Mouse (Mus musculus): ENCODE data around the gene Hint1.

Hint1 gene

GRCm38 (mm10) chr11:54861471-54862420 lies 4.4 kb upstream of the Hint1 start:
- no peak for DNase-seq

- DNase-seq = peak; percentile 48 to 54
Measured at GRCm38 (mm10) chr11:54862621-54863520, 3.3 kb upstream of the Hint1 start.

- DNase-seq = no peak
Measured at GRCm38 (mm10) chr11:54865330-54866085, 675 bp upstream of the Hint1 start.

- peak in 1 of 2 experiments; percentile 22 for DNase-seq
Measured at GRCm38 (mm10) chr11:54867049-54867385, 834 bp downstream of the Hint1 start.

- no peak for DNase-seq
Measured at GRCm38 (mm10) chr11:54867903-54868434, 1.8 kb downstream of the Hint1 start.

GRCm38 (mm10) chr11:54868445-54868844 lies 2.3 kb downstream of the Hint1 start:
- DNase-seq = no peak

- DNase-seq = no peak
Measured at GRCm38 (mm10) chr11:54869318-54869717, 3.1 kb downstream of the Hint1 start.

- DNase-seq = no peak
Measured at GRCm38 (mm10) chr11:54871831-54872537, 5.8 kb downstream of the Hint1 start.

- DNase-seq = no peak
Measured at GRCm38 (mm10) chr11:54876031-54876430, 9.8 kb downstream of the Hint1 start.

- DNase-seq = no peak
Measured at GRCm38 (mm10) chr11:54878893-54879292, 12.7 kb downstream of the Hint1 start.

- peak in 1 of 2 experiments; percentile 71 for DNase-seq
Measured at GRCm38 (mm10) chr11:54879434-54879833, 13.3 kb downstream of the Hint1 start.

- DNase-seq = no peak
Measured at GRCm38 (mm10) chr11:54879922-54880321, 13.7 kb downstream of the Hint1 start.

GRCm38 (mm10) chr11:54881051-54881474 lies 14.9 kb downstream of the Hint1 start:
- DNase-seq = peak in 1 of 2 experiments; percentile 36

GRCm38 (mm10) chr11:54882671-54883070 lies 16.5 kb downstream of the Hint1 start:
- peak; percentile 66 to 80 for DNase-seq

- DNase-seq = no peak
Measured at GRCm38 (mm10) chr11:54884197-54884828, 18.1 kb downstream of the Hint1 start.

GRCm38 (mm10) chr11:54884937-54885336 lies 18.8 kb downstream of the Hint1 start:
- DNase-seq = peak; percentile 86 to 90

GRCm38 (mm10) chr11:54885406-54885805 lies 19.2 kb downstream of the Hint1 start:
- peak in 1 of 2 experiments; percentile 44 for DNase-seq

- DNase-seq = peak in 1 of 2 experiments; percentile 49
Measured at GRCm38 (mm10) chr11:54887927-54888326, 21.7 kb downstream of the Hint1 start.

- no peak for DNase-seq
Measured at GRCm38 (mm10) chr11:54891341-54891740, 25.2 kb downstream of the Hint1 start.

GRCm38 (mm10) chr11:54892091-54892490 lies 25.9 kb downstream of the Hint1 start:
- DNase-seq = no peak

GRCm38 (mm10) chr11:54894589-54894988 lies 28.4 kb downstream of the Hint1 start:
- DNase-seq = no peak

All from lung, adult 18-20 months (tissue).